Mouse (Mus musculus) left cerebral cortex, adult 2 months (tissue): ENCODE data around the gene Tmem179. TPM values are rescaled to one million over a fixed set of nuclear protein-coding genes. Genes with fewer than 3 reads are reported as not detected.

Source experiments
- DNase-seq, 2 experiments: peaks; one replicate each; pipeline ENCODE4 v3.0.0; 2021 to 2022; ENCODE audit warnings: low spot score in 2 of 2, mixed read lengths in 1 of 2; ENCODE audit errors: extremely low spot score in 1 of 2
- H3K27ac ChIP-seq: fragments of 200-600 bp; 2 replicates; pipeline ENCODE4 v1.8.1; 2022
- H3K4me3 ChIP-seq: fragments of 200-600 bp; 2 replicates; pipeline ENCODE4 v1.8.1; 2022
- CTCF ChIP-seq: fragments of 200-600 bp; IDR thresholded peaks from 2 replicates; pipeline ENCODE4 v1.8.1; 2022; ENCODE audit warnings: antibody characterized with exemption, mild to moderate bottlenecking, moderate library complexity
- intact Hi-C: fragments of 180-260 bp; cut with DNase I; formaldehyde crosslinking; loops from one replicate; pipeline ENCODE4 v1.15.1; 2025
- total RNA-seq, 2 experiments: library from RNA; stranded (reverse); gene quantifications; 2 replicates each; pipeline ENCODE4 v1.2.3; 2021

Gene Tmem179
- total RNA-seq, 2 experiments from 2014 or later, result 122 TPM

- DNase-seq, result no peak
- intact Hi-C loops, result no loop called here
- TF ChIP-seq CTCF, result peak; percentile 25
- Histone ChIP-seq H3K27ac (no peak overlapping the region), H3K4me3 (no peak overlapping the region)
These were observed 32.7 kb upstream of the Tmem179 start for GRCm38 (mm10) chr12:112549287-112549686.

- TF ChIP-seq CTCF, result no peak
- Histone ChIP-seq H3K4me3 (no peak overlapping the region), H3K27ac (no peak overlapping the region)
- DNase-seq, result no peak
- intact Hi-C loops, result no loop called here
These were observed 29.6 kb upstream of the Tmem179 start for GRCm38 (mm10) chr12:112546110-112546509.

DNA sequence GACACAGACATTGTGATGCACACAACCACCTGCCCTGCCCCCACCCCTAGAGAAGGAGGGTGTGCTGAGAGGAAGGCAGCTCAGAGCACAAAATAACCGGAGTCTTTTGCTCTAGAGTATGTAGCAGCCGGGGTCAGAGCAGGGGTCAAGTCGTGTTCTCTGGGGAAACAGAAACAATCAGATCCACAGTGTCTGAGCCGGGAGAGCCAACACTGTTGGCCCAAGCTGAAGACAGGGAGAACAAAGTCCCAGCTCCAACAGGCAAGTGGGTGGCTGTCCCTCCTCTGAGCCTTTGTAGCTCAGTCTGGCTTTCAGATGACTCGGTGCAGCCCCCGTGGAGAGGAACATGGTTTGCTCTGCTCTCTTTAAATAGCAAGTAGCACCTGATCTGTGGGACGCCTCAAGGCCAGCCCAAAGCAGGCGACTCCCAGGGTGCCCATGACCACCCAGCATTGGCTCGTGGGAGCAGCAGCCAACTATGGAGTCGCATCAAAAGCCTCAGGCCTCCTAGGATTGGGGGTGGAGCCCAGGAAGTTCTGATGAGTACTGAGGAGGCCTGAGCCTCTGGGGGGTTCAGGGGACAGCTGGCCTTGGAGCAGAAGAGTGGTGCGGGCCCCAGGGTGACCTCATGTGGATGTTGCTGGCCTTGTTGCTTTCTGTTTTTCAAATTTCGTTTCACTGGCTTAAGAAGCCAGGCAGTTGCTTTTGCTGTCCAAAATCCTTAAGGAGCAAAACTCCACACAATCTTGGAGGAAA is 28.6 kb upstream of the Tmem179 start:
- TF ChIP-seq CTCF, result no peak
- H3K27ac ChIP-seq, result no peak overlapping the region
- intact Hi-C loops, result no loop called here
- no peak overlapping the region for H3K4me3 ChIP-seq
- DNase-seq, result no peak

DNA sequence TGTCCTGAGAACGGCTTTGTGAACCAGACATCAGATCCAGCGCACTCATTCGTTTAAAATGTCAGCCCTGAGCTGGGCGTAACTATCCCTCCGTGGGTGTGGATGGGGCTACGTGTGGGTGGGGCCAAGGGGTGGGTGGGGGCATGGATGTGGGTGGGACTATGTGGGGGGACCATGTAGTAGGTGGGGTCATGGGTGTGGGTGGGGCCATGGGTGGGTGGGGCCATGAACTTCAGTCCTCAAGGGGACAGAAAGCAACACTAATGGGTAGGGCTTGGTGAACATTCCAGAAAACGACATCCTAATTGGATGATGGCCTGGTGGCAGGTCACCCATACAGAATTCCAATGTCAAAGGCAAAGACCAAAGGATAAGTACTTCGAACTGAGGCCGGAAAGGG is 27.4 kb upstream of the Tmem179 start:
- DNase-seq, result no peak
- H3K27ac ChIP-seq, result no peak overlapping the region
- TF ChIP-seq CTCF, result no peak
- intact Hi-C loops, result loop anchor here (1.0 to 2.0 kb wide), 3 partner anchors 27 to 431 kb away; partner anchors contain the start of gene Tmem179
- H3K4me3 ChIP-seq, result no peak overlapping the region

DNA sequence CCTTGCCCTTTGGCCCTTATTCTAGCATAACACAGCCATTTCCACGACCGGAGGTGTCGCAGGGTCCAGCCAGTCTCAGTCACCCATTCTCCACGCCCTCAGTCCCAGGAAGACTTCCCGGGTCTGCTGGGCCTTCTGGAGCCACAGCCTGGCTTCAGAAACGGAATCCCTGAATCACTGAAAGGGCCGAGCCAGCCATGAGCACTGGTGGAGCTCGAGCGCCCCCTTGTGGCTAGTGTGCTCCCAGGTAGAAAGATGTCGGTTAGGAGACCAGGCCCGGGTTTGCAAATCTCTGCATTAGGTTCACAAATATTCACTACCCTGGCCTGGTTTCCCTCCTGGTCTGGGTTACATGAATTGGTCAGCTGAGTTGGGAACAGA is 26.4 kb upstream of the Tmem179 start:
- TF ChIP-seq CTCF, result no peak; the same call in none of the 2 replicates
- Histone ChIP-seq H3K27ac (no peak overlapping the region), H3K4me3 (no peak overlapping the region)
- intact Hi-C loops, result loop anchor here (1.0 to 2.0 kb wide), 3 partner anchors 26 to 430 kb away; partner anchors contain the start of gene Tmem179
- peak; percentile 89 to 94 for DNase-seq

- Histone ChIP-seq H3K4me3 (no peak overlapping the region), H3K27ac (0 out of 2 replicates have a peak overlapping the region, but pooled peaks have one; percentile 4)
- intact Hi-C loops, result loop anchor here (2.0 kb wide), 1 partner anchor 26 kb away; the partner anchor contains the start of gene Tmem179
- no peak for DNase-seq
- TF ChIP-seq CTCF, result no peak
These were observed 25.8 kb upstream of the Tmem179 start for GRCm38 (mm10) chr12:112542257-112542919.

- TF ChIP-seq CTCF, result no peak
- Histone ChIP-seq H3K4me3 (no peak overlapping the region), H3K27ac (peak overlapping the region; percentile 28; the same call in 1 of the 2 replicates)
- DNase-seq, result no peak
- intact Hi-C loops, result loop anchor here (2.0 kb wide), 1 partner anchor 25 kb away; the partner anchor contains the start of gene Tmem179
These were observed 25.0 kb upstream of the Tmem179 start for GRCm38 (mm10) chr12:112541483-112542091.

DNA sequence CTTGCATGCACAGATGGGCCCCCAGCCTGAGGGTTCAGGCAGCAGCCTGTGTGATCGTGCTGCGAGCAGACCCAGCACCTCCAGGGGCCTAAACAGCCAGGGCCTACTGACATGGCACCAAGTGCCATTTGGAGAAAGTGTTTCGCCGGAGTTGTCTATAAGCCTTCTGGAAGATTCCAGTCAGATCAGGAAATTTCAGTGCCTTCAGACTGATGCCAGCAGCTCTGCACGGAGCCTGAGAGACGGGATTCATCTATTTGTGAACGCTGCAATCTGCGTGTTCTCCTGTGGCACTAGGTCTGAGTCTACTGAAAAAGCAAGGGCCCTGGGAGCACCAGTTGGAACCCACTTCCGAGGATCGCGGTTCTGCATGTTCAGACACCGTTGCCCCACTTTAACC is 23.8 kb upstream of the Tmem179 start:
- intact Hi-C loops, result loop anchor here (1.0 kb wide), 1 partner anchor 42 kb away; no protein-coding TSS in a partner anchor
- Histone ChIP-seq H3K4me3 (no peak overlapping the region), H3K27ac (no peak overlapping the region)
- TF ChIP-seq CTCF, result no peak
- DNase-seq, result no peak

GRCm38 (mm10) chr12:112539466-112539965 is 23.0 kb upstream of the Tmem179 start:
- Histone ChIP-seq H3K27ac (no peak overlapping the region), H3K4me3 (no peak overlapping the region)
- intact Hi-C loops, result no loop called here
- DNase-seq, result no peak
- no peak for TF ChIP-seq CTCF

- DNase-seq, result no peak
- Histone ChIP-seq H3K4me3 (no peak overlapping the region), H3K27ac (no peak overlapping the region)
- intact Hi-C loops, result no loop called here
- no peak for TF ChIP-seq CTCF
These were observed 21.8 kb upstream of the Tmem179 start for GRCm38 (mm10) chr12:112538356-112538755.

DNA sequence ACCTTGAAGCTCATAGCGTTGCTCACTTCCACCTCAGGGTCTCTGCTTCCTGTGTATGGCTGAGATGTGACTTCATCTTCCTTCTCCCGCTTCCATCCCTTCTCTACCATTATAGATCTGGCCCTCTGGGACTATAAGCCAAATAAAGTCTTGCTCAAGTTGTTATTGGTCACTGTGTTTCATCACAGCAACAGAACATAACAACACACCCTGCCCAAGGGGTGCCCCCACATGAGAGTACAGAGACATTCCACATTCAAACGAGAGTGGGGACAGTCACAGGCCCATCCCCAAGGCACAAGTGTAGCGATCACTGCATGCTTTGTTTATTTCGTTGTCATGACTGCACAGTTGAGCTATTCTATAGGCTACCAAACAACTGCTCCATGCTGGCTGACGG is 20.7 kb upstream of the Tmem179 start:
- intact Hi-C loops, result no loop called here
- no peak for DNase-seq
- Histone ChIP-seq H3K27ac (no peak overlapping the region), H3K4me3 (no peak overlapping the region)
- no peak for TF ChIP-seq CTCF

GRCm38 (mm10) chr12:112533758-112534157 is 17.2 kb upstream of the Tmem179 start:
- Histone ChIP-seq H3K4me3 (no peak overlapping the region), H3K27ac (no peak overlapping the region)
- intact Hi-C loops, result no loop called here
- no peak for DNase-seq
- TF ChIP-seq CTCF, result no peak
